Mouse (Mus musculus) CH12.LX (cell line): ENCODE measurements around the gene Heyl. TPM values are rescaled to one million over a fixed set of nuclear protein-coding genes. Genes with fewer than 3 reads are reported as not detected.

Source experiments
- DNase-seq: peaks from one replicate; pipeline ENCODE4 v3.0.0-alpha.2; 2013; ENCODE audit errors: extremely low read depth
- H3K27ac ChIP-seq: 2 replicates; pipeline ENCODE4 v1.5.1; 2012; ENCODE audit warnings: low read depth, mild to moderate bottlenecking, control low read depth, moderate library complexity; ENCODE audit not compliant: insufficient read depth
- H3K27me3 ChIP-seq: replicated peaks from 2 replicates; pipeline ENCODE3; 2012; ENCODE audit warnings: inconsistent platforms
- H3K36me3 ChIP-seq, 2 experiments: replicated peaks in 1 of 2; 2 replicates each; pipeline versions ENCODE3 to v1.6.1; 2012; ENCODE audit warnings: inconsistent platforms in 1 of 2, low read length in 1 of 2, mild to moderate bottlenecking in 1 of 2, mixed read lengths in 1 of 2, moderate library complexity in 1 of 2; ENCODE audit not compliant: control insufficient read depth in 1 of 2, insufficient read depth in 1 of 2
- H3K4me1 ChIP-seq, 2 experiments: 2 replicates each; pipeline ENCODE4 v1.6.1; 2012; ENCODE audit warnings: inconsistent platforms in 1 of 2, moderate library complexity in 1 of 2; ENCODE audit not compliant: insufficient read depth in 2 of 2, control insufficient read depth in 1 of 2
- H3K4me2 ChIP-seq: 2 replicates; pipeline ENCODE4 v1.6.1; 2012; ENCODE audit warnings: low read depth, mild to moderate bottlenecking, control low read depth; ENCODE audit not compliant: poor library complexity, insufficient read depth, severe bottlenecking
- H3K4me3 ChIP-seq, 3 experiments: fragments of 150-350 bp in 1 of 3; sonication (generic) in 1 of 3; replicated peaks in 1 of 3; 2 replicates each; pipeline versions ENCODE3 to v1.5.1; 2011 to 2012; ENCODE audit warnings: low read depth in 2 of 3, low read length in 2 of 3, mild to moderate bottlenecking in 2 of 3, moderate library complexity in 2 of 3, control low read depth in 1 of 3, improper control_type of control experiment in 1 of 3, inconsistent platforms in 1 of 3, mixed read lengths in 1 of 3; ENCODE audit not compliant: poor library complexity in 1 of 3
- H3K79me2 ChIP-seq: replicated peaks from 2 replicates; pipeline ENCODE4 v1.6.1; 2012; ENCODE audit warnings: mild to moderate bottlenecking, moderate library complexity; ENCODE audit not compliant: control insufficient read depth, poor library complexity, insufficient read depth, severe bottlenecking; ENCODE audit errors: extremely low read depth
- H3K9ac ChIP-seq: 2 replicates; pipeline ENCODE4 v1.6.1; 2012; ENCODE audit warnings: low read depth, mild to moderate bottlenecking, control low read depth, moderate library complexity; ENCODE audit not compliant: insufficient read depth
- H3K9me3 ChIP-seq: replicated peaks from 2 replicates; pipeline ENCODE3; 2012; ENCODE audit warnings: low read length, inconsistent platforms, mixed read lengths
- BHLHE40 ChIP-seq: IDR thresholded peaks from 2 replicates; pipeline ENCODE4 v1.6.1; 2011; ENCODE audit warnings: mild to moderate bottlenecking, low read depth, low read length, improper control_type of control experiment
- CHD1 ChIP-seq: IDR thresholded peaks from 2 replicates; pipeline ENCODE4 v1.6.1; 2012; ENCODE audit warnings: low read depth, low read length, improper control_type of control experiment, inconsistent platforms
- CHD2 ChIP-seq: IDR thresholded peaks from 2 replicates; pipeline ENCODE4 v1.6.1; 2011; ENCODE audit warnings: low read length, improper control_type of control experiment
- CTCF ChIP-seq, 2 experiments: IDR thresholded peaks in 1 of 2; conservative IDR thresholded peaks in 1 of 2; 2 replicates each; pipeline ENCODE4 v1.5.1; 2011 to 2012; ENCODE audit warnings: low read depth in 2 of 2, low read length in 2 of 2, improper control_type of control experiment in 1 of 2, inconsistent platforms in 1 of 2, mild to moderate bottlenecking in 1 of 2, moderate library complexity in 1 of 2
- E2F4 ChIP-seq: IDR thresholded peaks from 2 replicates; pipeline ENCODE4 v1.6.1; 2011; ENCODE audit warnings: low read depth, low read length, improper control_type of control experiment; ENCODE audit not compliant: insufficient replicate concordance
- ELF1 ChIP-seq: IDR thresholded peaks from 2 replicates; pipeline ENCODE4 v1.6.1; 2014; ENCODE audit warnings: low read depth, mild to moderate bottlenecking, inconsistent platforms, low read length, improper control_type of control experiment
- EP300 ChIP-seq: IDR thresholded peaks from 2 replicates; pipeline ENCODE4 v1.6.1; 2011; ENCODE audit warnings: low read length, improper control_type of control experiment
- ETS1 ChIP-seq: conservative IDR thresholded peaks from 2 replicates; pipeline ENCODE4 v1.6.1; 2012; ENCODE audit warnings: low read depth, mild to moderate bottlenecking, inconsistent platforms, low read length, improper control_type of control experiment, moderate library complexity
- GABPA ChIP-seq: IDR thresholded peaks from 2 replicates; pipeline ENCODE4 v1.6.1; 2012; ENCODE audit warnings: low read depth, low read length, improper control_type of control experiment, inconsistent platforms; ENCODE audit not compliant: insufficient replicate concordance
- JUN ChIP-seq: IDR thresholded peaks from 2 replicates; pipeline ENCODE4 v1.6.1; 2011; ENCODE audit warnings: low read depth, mild to moderate bottlenecking, low read length, improper control_type of control experiment, moderate library complexity; ENCODE audit not compliant: insufficient read depth
- JUND ChIP-seq: conservative IDR thresholded peaks from 2 replicates; pipeline ENCODE4 v1.6.1; 2011; ENCODE audit warnings: low read depth, low read length, improper control_type of control experiment
- MAFK ChIP-seq: IDR thresholded peaks from 2 replicates; pipeline ENCODE4 v1.6.1; 2011; ENCODE audit warnings: low read length, improper control_type of control experiment; ENCODE audit not compliant: insufficient replicate concordance
- MXI1 ChIP-seq: IDR thresholded peaks from 2 replicates; pipeline ENCODE4 v1.6.1; 2011; ENCODE audit warnings: mild to moderate bottlenecking, low read depth, low read length, improper control_type of control experiment
- MYC ChIP-seq: IDR thresholded peaks from 2 replicates; pipeline ENCODE4 v1.6.1; 2011; ENCODE audit warnings: low read depth, mild to moderate bottlenecking, improper control_type of control experiment, low read length
- NELFE ChIP-seq: IDR thresholded peaks from 2 replicates; pipeline ENCODE4 v1.6.1; 2011; ENCODE audit warnings: low read depth, low read length, improper control_type of control experiment
- NRF1 ChIP-seq: IDR thresholded peaks from 2 replicates; pipeline ENCODE4 v1.6.1; 2014; ENCODE audit warnings: low read depth, mild to moderate bottlenecking, inconsistent platforms, low read length, improper control_type of control experiment, moderate library complexity
- PAX5 ChIP-seq: IDR thresholded peaks from 2 replicates; pipeline ENCODE4 v1.6.1; 2012; ENCODE audit warnings: low read length, inconsistent platforms, mixed read lengths
- POLR2A ChIP-seq: IDR thresholded peaks from 2 replicates; pipeline ENCODE4 v1.6.1; 2011; ENCODE audit warnings: low read depth, mild to moderate bottlenecking, improper control_type of control experiment, low read length
- POLR2AphosphoS2 ChIP-seq: IDR thresholded peaks from 2 replicates; pipeline ENCODE4 v1.6.1; 2011; ENCODE audit warnings: low read depth, low read length, improper control_type of control experiment
- RAD21 ChIP-seq: IDR thresholded peaks from 2 replicates; pipeline ENCODE4 v1.6.1; 2011; ENCODE audit warnings: low read depth, mild to moderate bottlenecking, low read length, improper control_type of control experiment, moderate library complexity
- RCOR1 ChIP-seq: conservative IDR thresholded peaks from 2 replicates; pipeline ENCODE4 v1.6.1; 2012; ENCODE audit warnings: low read depth, mild to moderate bottlenecking, inconsistent platforms, low read length, improper control_type of control experiment
- SIN3A ChIP-seq: IDR thresholded peaks from 2 replicates; pipeline ENCODE4 v1.6.1; 2012; ENCODE audit warnings: low read length, improper control_type of control experiment, inconsistent platforms
- SMC3 ChIP-seq: IDR thresholded peaks from 2 replicates; pipeline ENCODE4 v1.6.1; 2011; ENCODE audit warnings: low read depth, low read length, improper control_type of control experiment
- TBP ChIP-seq: conservative IDR thresholded peaks from 2 replicates; pipeline ENCODE4 v1.6.1; 2011; ENCODE audit warnings: low read depth, low read length, improper control_type of control experiment
- TCF12 ChIP-seq: IDR thresholded peaks from 2 replicates; pipeline ENCODE4 v1.6.1; 2014; ENCODE audit warnings: low read depth, mild to moderate bottlenecking, inconsistent platforms, low read length, improper control_type of control experiment
- UBTF ChIP-seq: IDR thresholded peaks from 2 replicates; pipeline ENCODE4 v1.6.1; 2012; ENCODE audit warnings: low read depth, mild to moderate bottlenecking, inconsistent platforms, low read length, improper control_type of control experiment, moderate library complexity
- USF1 ChIP-seq: IDR thresholded peaks from 2 replicates; pipeline ENCODE4 v1.6.1; 2014; ENCODE audit warnings: low read depth, mild to moderate bottlenecking, inconsistent platforms, low read length, improper control_type of control experiment
- USF2 ChIP-seq: conservative IDR thresholded peaks from 2 replicates; pipeline ENCODE4 v1.6.1; 2011; ENCODE audit warnings: low read depth, low read length, improper control_type of control experiment
- ZC3H11A ChIP-seq: IDR thresholded peaks from 2 replicates; pipeline ENCODE4 v1.6.1; 2012; ENCODE audit warnings: low read depth, mild to moderate bottlenecking, inconsistent platforms, low read length, improper control_type of control experiment
- ZMIZ1 ChIP-seq: IDR thresholded peaks from 2 replicates; pipeline ENCODE4 v1.6.1; 2012; ENCODE audit warnings: low read depth, mild to moderate bottlenecking, inconsistent platforms, low read length, improper control_type of control experiment
- ZNF384 ChIP-seq: IDR thresholded peaks from 2 replicates; pipeline ENCODE4 v1.6.1; 2012; ENCODE audit warnings: low read depth, low read length, improper control_type of control experiment, inconsistent platforms
- dilution Hi-C: fragments of 300-500 bp; cut with MboI; formaldehyde crosslinking; loops from 2 replicates; pipeline ENCODE4 v1.14.3; 2020; ENCODE audit warnings: low sequenced_read_pairs; ENCODE audit not compliant: extremely low pct_unique_long_range_greater_than_20kb, extremely low pct_ligation_motif_present
- in situ Hi-C: fragments of 300-500 bp; cut with MboI; formaldehyde crosslinking; loops from 3 replicates; pipeline ENCODE4 v1.14.3; 2019; ENCODE audit warnings: low sequenced_read_pairs, low pct_ligation_motif_present, low pct_unique_long_range_greater_than_20kb, mixed read lengths
- polyA plus RNA-seq: library from polyadenylated mRNA; unstranded; fragments of >175 nt; gene quantifications from 2 replicates; pipeline ENCODE4 v1.2.1, GENCODE M21; 2012; ENCODE audit warnings: low read depth; ENCODE audit not compliant: insufficient read length
- total RNA-seq, 2 experiments: library from RNA; depleted of rRNA; stranded (reverse); fragments of 300-350 nt in 1 of 2; fragments of >200 nt in 1 of 2; gene quantifications; 2 replicates each; pipeline ENCODE4 v1.2.3; 2012 to 2014

Gene Heyl
- total and polyA plus RNA-seq, 3 experiments: not detected

GRCm38 (mm10) chr4:123216782-123217181, 16.6 kb upstream of the Heyl start:
- H3K79me2 ChIP-seq: no peaks in the 10 kb centered on the region
- in situ Hi-C loops: no loop called here
- H3K27ac ChIP-seq: no peak overlapping the region
- H3K9ac ChIP-seq: no peak overlapping the region
- DNase-seq: peak; percentile 53
- H3K4me1 ChIP-seq: peaks cover 0 to 4% of the 10 kb centered on the region in 2 experiments; a peak in 1 of 4 replicates
- no peak overlapping the region for H3K4me2 ChIP-seq
- TF ChIP-seq UBTF: no peak
- no peak for TF ChIP-seq JUN
- TF ChIP-seq CHD2: no peak
- TF ChIP-seq PAX5: no peak
- no peak for TF ChIP-seq ETS1
- TF ChIP-seq MYC: no peak
- no peak for TF ChIP-seq POLR2AphosphoS2
- no peak for TF ChIP-seq ZMIZ1
- TF ChIP-seq NRF1: no peak
- TF ChIP-seq USF2: no peak
- no peak for TF ChIP-seq USF1
- no peak for TF ChIP-seq ELF1
- TF ChIP-seq RAD21: peak; percentile 68
- TF ChIP-seq CTCF (conservative IDR thresholded peaks at IDR 0.05 in 1 of 2, IDR thresholded peaks at IDR 0.05 in 1 of 2; ENCODE audit: low read depth in 2 of 2, low read length in 2 of 2): peak; percentile 88 to 95
- no peak for TF ChIP-seq BHLHE40
- TF ChIP-seq EP300: no peak
- no peak for TF ChIP-seq MXI1
- TF ChIP-seq SMC3: peak; percentile 79
- TF ChIP-seq, all 38 proteins: peak for 3
- Histone ChIP-seq H3K4me3 (no peak overlapping the region), H3K9me3 (no peaks in the 10 kb centered on the region), H3K27me3 (peaks cover 83% of the 10 kb centered on the region), H3K36me3 (no peaks in the 10 kb centered on the region)
- dilution Hi-C loops: no loop called here

GRCm38 (mm10) chr4:123219720-123220357, 13.5 kb upstream of the Heyl start:
- in situ Hi-C loops (loop anchor here (5.0 kb wide), 1 partner anchor 42 kb away; the partner anchor contains the start of gene Pabpc4), dilution Hi-C loops (no loop called here)
- Histone ChIP-seq H3K9me3 (peaks cover 3% of the 10 kb centered on the region), H3K36me3 (no peaks in the 10 kb centered on the region), H3K27ac (no peak overlapping the region), H3K4me3 (no peak overlapping the region), H3K9ac (no peak overlapping the region), H3K27me3 (peaks cover 64% of the 10 kb centered on the region), H3K79me2 (no peaks in the 10 kb centered on the region), H3K4me2 (no peak overlapping the region), H3K4me1 (peaks cover 0 to 4% of the 10 kb centered on the region in 2 experiments; a peak in 1 of 4 replicates)
- peak; percentile 61 for DNase-seq
- TF ChIP-seq ZNF384 (no peak), TBP (no peak), NELFE (peak; percentile 18; the same call in 1 of the 2 replicates), GABPA (no peak), USF1 (no peak), MAFK (no peak), JUND (no peak), ELF1 (no peak), ETS1 (no peak), CHD2 (no peak), E2F4 (no peak), CHD1 (no peak), SIN3A (no peak), TCF12 (0 out of 2 replicates have a peak, but pooled peaks have one; percentile 18), BHLHE40 (no peak), MYC (no peak), PAX5 (no peak), POLR2A (no peak), NRF1 (no peak), ZC3H11A (peak; percentile 63; the same call in 1 of the 2 replicates), SMC3 (peak; percentile 92), RCOR1 (no peak), RAD21 (peak; percentile 96)
